Mouse (Mus musculus) MEL (cell line): Measurements from ENCODE around the gene Hist1h2ae. TPM values are rescaled to one million over a fixed set of nuclear protein-coding genes. Genes with fewer than 3 reads are reported as not detected.

Experiments
- DNase-seq: peaks from one replicate; pipeline ENCODE4 v3.0.0; 2011; ENCODE audit warnings: low read depth, low spot score
- H3K27ac ChIP-seq: 2 replicates; pipeline ENCODE4 v1.5.1; 2012; ENCODE audit warnings: low read depth, mild to moderate bottlenecking, control low read depth, low read length, moderate library complexity; ENCODE audit not compliant: control insufficient read depth
- H3K27me3 ChIP-seq, 2 experiments: fragments of 150-350 bp in 1 of 2; sonication (generic) in 1 of 2; 2 replicates each; pipeline ENCODE4 v1.6.1; 2012; ENCODE audit warnings: low read length in 2 of 2, mild to moderate bottlenecking in 2 of 2, improper control_type of control experiment in 1 of 2, moderate library complexity in 1 of 2; ENCODE audit not compliant: insufficient read depth in 2 of 2, control insufficient read depth in 1 of 2
- H3K36me3 ChIP-seq, 2 experiments: 2 replicates each; pipeline ENCODE4 v1.6.1; 2012 to 2014; ENCODE audit warnings: low read length in 2 of 2, improper control_type of control experiment in 1 of 2, inconsistent platforms in 1 of 2, mild to moderate bottlenecking in 1 of 2; ENCODE audit not compliant: insufficient read depth in 2 of 2, control insufficient read depth in 1 of 2
- H3K4me1 ChIP-seq, 2 experiments: fragments of 150-350 bp in 1 of 2; sonication (generic) in 1 of 2; 2 replicates each; pipeline ENCODE4 v1.6.1; 2012; ENCODE audit warnings: low read length in 2 of 2, improper control_type of control experiment in 1 of 2, mild to moderate bottlenecking in 1 of 2; ENCODE audit not compliant: insufficient read depth in 2 of 2, control insufficient read depth in 1 of 2
- H3K4me3 ChIP-seq, 2 experiments: fragments of 150-350 bp in 1 of 2; sonication (generic) in 1 of 2; 2 replicates each; pipeline ENCODE4 v1.5.1; 2012; ENCODE audit warnings: low read depth in 2 of 2, low read length in 2 of 2, mild to moderate bottlenecking in 2 of 2, moderate library complexity in 2 of 2, control low read depth in 1 of 2, improper control_type of control experiment in 1 of 2; ENCODE audit not compliant: control insufficient read depth in 1 of 2, insufficient read depth in 1 of 2
- H3K79me2 ChIP-seq: 2 replicates; pipeline ENCODE4 v1.6.1; 2012; ENCODE audit warnings: mild to moderate bottlenecking, low read length, moderate library complexity; ENCODE audit not compliant: control insufficient read depth, poor library complexity, insufficient read depth
- H3K9ac ChIP-seq: 2 replicates; pipeline ENCODE4 v1.6.1; 2012; ENCODE audit warnings: low read depth, mild to moderate bottlenecking, control low read depth, low read length, moderate library complexity; ENCODE audit not compliant: control insufficient read depth, poor library complexity, severe bottlenecking
- H3K9me3 ChIP-seq: fragments of 150-350 bp; sonication (generic); replicated peaks from 2 replicates; pipeline ENCODE4 v1.6.1; 2012; ENCODE audit warnings: mild to moderate bottlenecking, low read length, improper control_type of control experiment, moderate library complexity; ENCODE audit not compliant: insufficient read depth
- BHLHE40 ChIP-seq: IDR thresholded peaks from 2 replicates; pipeline ENCODE4 v1.6.1; 2012; ENCODE audit warnings: low read depth, mild to moderate bottlenecking, inconsistent platforms, low read length, improper control_type of control experiment, borderline replicate concordance
- CHD1 ChIP-seq: IDR thresholded peaks from 2 replicates; pipeline ENCODE4 v1.6.1; 2012; ENCODE audit warnings: low read depth, mild to moderate bottlenecking, inconsistent platforms, low read length, improper control_type of control experiment
- CHD2 ChIP-seq: IDR thresholded peaks from 2 replicates; pipeline ENCODE4 v1.6.1; 2011; ENCODE audit warnings: low read length, improper control_type of control experiment
- ELF1 ChIP-seq: IDR thresholded peaks from 2 replicates; pipeline ENCODE4 v1.6.1; 2014; ENCODE audit warnings: low read depth, mild to moderate bottlenecking, inconsistent platforms, low read length, improper control_type of control experiment, moderate library complexity
- EP300 ChIP-seq, 2 experiments: IDR thresholded peaks; 2 replicates each; pipeline ENCODE4 v1.6.1; 2011; ENCODE audit warnings: improper control_type of control experiment in 2 of 2, low read length in 2 of 2, low read depth in 1 of 2, mild to moderate bottlenecking in 1 of 2
- GATA1 ChIP-seq: IDR thresholded peaks from 2 replicates; pipeline ENCODE4 v1.6.1; 2011; ENCODE audit warnings: low read depth, low read length, improper control_type of control experiment
- HCFC1 ChIP-seq: IDR thresholded peaks from 2 replicates; pipeline ENCODE4 v1.6.1; 2012; ENCODE audit warnings: low read depth, mild to moderate bottlenecking, inconsistent platforms, low read length, improper control_type of control experiment, moderate library complexity
- JUND ChIP-seq: IDR thresholded peaks from 2 replicates; pipeline ENCODE4 v1.6.1; 2011; ENCODE audit warnings: low read depth, mild to moderate bottlenecking, improper control_type of control experiment, low read length
- MAFK ChIP-seq: IDR thresholded peaks from 2 replicates; pipeline ENCODE4 v1.6.1; 2011; ENCODE audit warnings: low read depth, mild to moderate bottlenecking, low read length, improper control_type of control experiment, borderline replicate concordance
- MAX ChIP-seq: IDR thresholded peaks from 2 replicates; pipeline ENCODE4 v1.6.1; 2011; ENCODE audit warnings: low read length, improper control_type of control experiment
- MAZ ChIP-seq: IDR thresholded peaks from 2 replicates; pipeline ENCODE4 v1.6.1; 2012; ENCODE audit warnings: low read depth, mild to moderate bottlenecking, inconsistent platforms, low read length, improper control_type of control experiment
- NRF1 ChIP-seq: IDR thresholded peaks from 2 replicates; pipeline ENCODE4 v1.6.1; 2014; ENCODE audit warnings: low read depth, mild to moderate bottlenecking, inconsistent platforms, low read length, improper control_type of control experiment, moderate library complexity; ENCODE audit not compliant: poor library complexity, insufficient read depth, severe bottlenecking
- POLR2AphosphoS2 ChIP-seq: IDR thresholded peaks from 2 replicates; pipeline ENCODE4 v1.6.1; 2011; ENCODE audit warnings: low read length, improper control_type of control experiment
- POLR2AphosphoS5 ChIP-seq: IDR thresholded peaks from 2 replicates; pipeline ENCODE4 v1.6.1; 2012; ENCODE audit warnings: low read depth, borderline replicate concordance, mild to moderate bottlenecking, inconsistent platforms, low read length, moderate library complexity, mixed read lengths
- RAD21 ChIP-seq: IDR thresholded peaks from 2 replicates; pipeline ENCODE4 v1.6.1; 2011; ENCODE audit warnings: mild to moderate bottlenecking, low read depth, low read length, improper control_type of control experiment
- SIN3A ChIP-seq: IDR thresholded peaks from 2 replicates; pipeline ENCODE4 v1.6.1; 2012; ENCODE audit warnings: low read length, improper control_type of control experiment, inconsistent platforms
- TBP ChIP-seq: IDR thresholded peaks from 2 replicates; pipeline ENCODE4 v1.8.0; 2011; ENCODE audit warnings: low read depth, low read length, improper control_type of control experiment
- UBTF ChIP-seq: IDR thresholded peaks from 2 replicates; pipeline ENCODE4 v1.6.1; 2012; ENCODE audit warnings: low read depth, mild to moderate bottlenecking, inconsistent platforms, low read length, improper control_type of control experiment, moderate library complexity, borderline replicate concordance; ENCODE audit not compliant: insufficient read depth
- ZC3H11A ChIP-seq: IDR thresholded peaks from 2 replicates; pipeline ENCODE4 v1.6.1; 2012; ENCODE audit warnings: low read depth, mild to moderate bottlenecking, inconsistent platforms, low read length, improper control_type of control experiment
- ZMIZ1 ChIP-seq: IDR thresholded peaks from 2 replicates; pipeline ENCODE4 v1.6.1; 2012; ENCODE audit warnings: low read depth, mild to moderate bottlenecking, inconsistent platforms, low read length, improper control_type of control experiment, moderate library complexity
- ZNF384 ChIP-seq: IDR thresholded peaks from 2 replicates; pipeline ENCODE4 v1.6.1; 2012; ENCODE audit warnings: low read depth, mild to moderate bottlenecking, inconsistent platforms, low read length, improper control_type of control experiment
- polyA plus RNA-seq, 2 experiments: library from polyadenylated mRNA; stranded (reverse) in 1 of 2; unstranded in 1 of 2; fragments of >175 nt in 1 of 2; fragments of >200 nt in 1 of 2; gene quantifications; 2 replicates each; pipeline versions ENCODE4 v1.2.1 to v1.2.4; 2012; ENCODE audit warnings: low replicate concordance in 2 of 2, low read depth in 1 of 2; ENCODE audit not compliant: insufficient read length in 2 of 2, insufficient read depth in 1 of 2, missing spikeins in 1 of 2
- total RNA-seq: library from RNA; depleted of rRNA; stranded (reverse); fragments of 300-350 nt; gene quantifications from 2 replicates; pipeline ENCODE4 v1.2.3, GENCODE M21; 2012

The Hist1h2ae gene
- total and polyA plus RNA-seq, 3 experiments, result 3.3 to 560 TPM; not detected in 1

DNA sequence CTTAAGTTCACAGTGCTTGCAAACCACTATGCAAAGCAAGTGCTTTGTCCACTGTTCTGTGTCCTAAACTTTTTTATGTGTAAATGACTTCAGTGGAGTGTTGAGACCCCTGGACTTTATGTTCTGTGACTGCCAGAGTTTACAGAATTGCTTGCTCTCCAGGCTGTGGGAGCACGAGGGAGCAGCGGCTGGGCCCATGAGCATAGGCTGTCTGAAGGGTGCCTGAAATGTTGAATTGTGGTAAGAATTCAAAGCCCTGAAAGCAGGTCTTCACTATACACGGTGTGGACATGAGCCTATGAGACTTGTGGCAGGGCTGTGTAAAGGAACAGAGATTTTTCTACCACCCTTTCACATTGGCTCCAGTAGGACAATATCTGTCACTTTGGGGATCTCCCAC is 40.6 kb upstream of the Hist1h2ae start:
- H3K27me3 ChIP-seq, result no peaks in the 10 kb centered on the region
- H3K9me3 ChIP-seq, result no peaks in the 10 kb centered on the region
- H3K9ac ChIP-seq, result no peak overlapping the region
- H3K36me3 ChIP-seq, result peaks cover 0 to 12% of the 10 kb centered on the region in 2 experiments; a peak in 2 of 4 replicates
- no peak overlapping the region for H3K4me3 ChIP-seq
- peaks cover 0 to 8% of the 10 kb centered on the region in 2 experiments; a peak in 2 of 4 replicates for H3K4me1 ChIP-seq
- no peak for TF ChIP-seq ZNF384
- no peak for TF ChIP-seq SIN3A
- TF ChIP-seq UBTF, result no peak
- no peak for TF ChIP-seq POLR2AphosphoS5
- no peak for TF ChIP-seq RAD21
- TF ChIP-seq CHD2, result no peak
- TF ChIP-seq NRF1, result no peak
- TF ChIP-seq MAX, result no peak
- TF ChIP-seq ZC3H11A, result no peak
- no peak for TF ChIP-seq JUND
- no peaks in the 10 kb centered on the region for H3K79me2 ChIP-seq
- DNase-seq, result no peak
- no peak overlapping the region for H3K27ac ChIP-seq

DNA sequence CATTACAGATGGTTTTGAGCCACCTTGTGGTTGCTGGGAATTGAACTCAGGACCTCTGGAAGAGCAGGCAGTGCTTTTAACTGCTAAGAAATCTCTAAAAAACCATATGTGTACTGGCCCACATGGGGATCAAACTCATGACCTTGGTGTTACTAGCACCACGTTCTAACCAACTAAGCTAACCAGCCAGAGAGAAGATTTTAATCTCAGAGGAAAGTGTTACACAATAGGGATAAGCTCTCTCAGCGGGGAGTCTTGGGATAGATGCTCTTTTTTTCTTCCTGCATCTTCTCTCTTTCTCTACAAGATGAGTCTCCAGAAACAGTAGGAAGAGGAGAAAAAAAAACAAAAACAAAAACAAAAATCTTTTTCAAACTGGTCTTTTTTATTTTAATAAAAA is 39.4 kb upstream of the Hist1h2ae start:
- Histone ChIP-seq H3K9ac (no peak overlapping the region), H3K27me3 (no peaks in the 10 kb centered on the region), H3K4me1 (peaks cover 0 to 8% of the 10 kb centered on the region in 2 experiments; a peak in 2 of 4 replicates), H3K36me3 (peaks cover 0 to 12% of the 10 kb centered on the region in 2 experiments; a peak in 2 of 4 replicates), H3K27ac (no peak overlapping the region), H3K79me2 (no peaks in the 10 kb centered on the region), H3K4me3 (no peak overlapping the region), H3K9me3 (no peaks in the 10 kb centered on the region)
- TF ChIP-seq ELF1 (no peak), TBP (peak; percentile 86)
- DNase-seq, result no peak

DNA sequence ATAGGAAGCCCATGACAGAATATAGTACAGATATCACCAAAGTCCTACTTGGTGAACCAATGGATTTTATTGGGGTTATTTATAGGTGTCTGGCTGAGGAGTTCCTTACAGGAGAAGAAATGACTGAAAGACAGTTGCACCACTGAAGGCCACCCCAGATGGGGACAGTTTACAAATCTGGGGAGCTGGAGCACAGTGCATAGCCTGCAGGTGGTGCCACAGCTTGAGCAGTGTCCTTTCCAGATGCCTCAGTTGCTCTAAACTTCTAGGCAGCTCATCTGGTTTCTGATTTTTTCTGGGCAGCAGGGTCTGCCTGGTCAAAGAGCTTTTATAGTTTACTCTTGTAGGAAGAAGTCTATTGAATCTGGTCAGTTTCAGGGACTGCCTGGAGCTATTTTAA is 38.8 kb upstream of the Hist1h2ae start:
- no peak overlapping the region for H3K27ac ChIP-seq
- H3K79me2 ChIP-seq, result no peaks in the 10 kb centered on the region
- TF ChIP-seq CHD1, result no peak
- no peak for TF ChIP-seq ZMIZ1
- no peak for TF ChIP-seq BHLHE40
- no peak for TF ChIP-seq GATA1
- no peak for TF ChIP-seq POLR2AphosphoS2
- no peak for TF ChIP-seq MAZ
- TF ChIP-seq CHD2, result no peak
- no peak for TF ChIP-seq MAFK
- no peak for TF ChIP-seq TBP
- no peak for TF ChIP-seq POLR2AphosphoS5
- no peak for TF ChIP-seq HCFC1
- no peak for TF ChIP-seq UBTF
- TF ChIP-seq NRF1, result no peak
- no peak for TF ChIP-seq SIN3A
- TF ChIP-seq ZC3H11A, result no peak
- TF ChIP-seq EP300 (IDR thresholded peaks at IDR 0.05; ENCODE audit: low read depth in 1 of 2, low read length in 2 of 2), result no peak
- no peak overlapping the region for H3K4me3 ChIP-seq
- H3K9me3 ChIP-seq, result no peaks in the 10 kb centered on the region
- H3K36me3 ChIP-seq, result peaks cover 0 to 12% of the 10 kb centered on the region in 2 experiments; a peak in 2 of 4 replicates
- H3K4me1 ChIP-seq, result peaks cover 0 to 8% of the 10 kb centered on the region in 2 experiments; a peak in 2 of 4 replicates
- no peak overlapping the region for H3K9ac ChIP-seq
- H3K27me3 ChIP-seq, result no peaks in the 10 kb centered on the region
- no peak for DNase-seq
